Mouse (Mus musculus): Measurements from ENCODE around the gene Tmem233. TPM values are rescaled to one million over a fixed set of nuclear protein-coding genes. Genes with fewer than 3 reads are reported as not detected.

Tmem233 gene
- polyA plus RNA-seq, 1 experiment from 2014 or later = not detected

DNA sequence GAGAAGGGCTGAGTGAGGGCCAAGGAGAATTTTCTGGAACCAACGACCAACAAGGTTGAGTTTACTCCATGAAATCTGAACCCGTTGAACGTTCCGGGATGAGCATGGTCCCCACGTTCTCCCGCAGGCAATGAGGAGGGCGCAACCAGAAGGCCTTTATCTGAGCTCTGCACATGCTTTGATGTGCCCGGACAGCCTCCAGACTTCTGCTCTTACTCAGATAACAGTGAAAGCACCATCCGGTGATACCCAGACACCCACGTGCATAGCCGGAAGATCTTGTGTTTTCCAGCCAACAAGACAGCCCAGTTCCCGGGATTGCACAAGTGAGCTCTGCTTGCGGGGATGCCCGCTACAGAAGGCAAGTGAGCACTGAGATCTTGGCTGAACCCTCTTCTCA lies 56.5 kb downstream of the Tmem233 start:
- WGBS = 89% methylated on average over 14 of the region's 14 CpGs
- Histone ChIP-seq H3K27ac (replicated peaks) (no peak overlapping the region), H3K4me3 (ENCODE audit: low read depth, low read length) (no peak overlapping the region), H3K4me1 (replicated peaks; ENCODE audit: control insufficient read depth, insufficient read depth) (peaks cover 2% of the 10 kb centered on the region; the same call in 1 of the 2 replicates), H3K36me3 (ENCODE audit: control insufficient read depth, insufficient read depth, low read length) (no peaks in the 10 kb centered on the region), H3K27me3 (ENCODE audit: control insufficient read depth, insufficient read depth, low read length) (no peaks in the 10 kb centered on the region), H3K9me3 (ENCODE audit: control insufficient read depth, low read length) (no peaks in the 10 kb centered on the region), H3K4me2 (replicated peaks; ENCODE audit: low read depth) (no peak overlapping the region), H3K9ac (ENCODE audit: low read length) (no peak overlapping the region)
- DNase-seq (ENCODE audit: low spot score) (no peak), ATAC-seq (ENCODE audit: low FRiP score, low TSS enrichment) (no peak)
- TF ChIP-seq CTCF (IDR thresholded peaks at IDR 0.05; ENCODE audit: low read depth) (no peak), EP300 (optimal IDR thresholded peaks at IDR 0.05) (no peak)

DNA sequence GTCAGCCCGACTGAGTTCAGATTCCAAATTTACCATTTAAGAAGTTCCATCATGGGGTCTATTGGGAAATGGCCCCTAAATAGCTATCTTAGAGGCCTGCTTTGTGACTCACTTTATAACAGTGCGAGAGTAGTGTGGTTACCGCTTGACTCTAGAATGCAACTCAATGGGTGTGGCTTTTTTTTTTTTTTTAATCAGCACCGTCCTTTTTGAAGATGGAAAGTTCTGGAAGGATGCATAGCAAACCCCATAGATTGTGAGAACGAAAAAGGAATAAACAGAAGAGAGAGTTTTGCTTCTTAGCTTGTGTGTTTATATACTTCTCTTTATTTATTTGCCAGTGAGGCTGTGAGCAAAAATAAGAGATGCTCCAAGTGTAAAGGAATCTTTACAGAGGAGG lies 56.9 kb downstream of the Tmem233 start:
- Histone ChIP-seq H3K4me3 (ENCODE audit: low read depth, low read length) (no peak overlapping the region), H3K4me1 (replicated peaks; ENCODE audit: control insufficient read depth, insufficient read depth) (peaks cover 2% of the 10 kb centered on the region; the same call in 1 of the 2 replicates), H3K27ac (replicated peaks) (no peak overlapping the region), H3K27me3 (ENCODE audit: control insufficient read depth, insufficient read depth, low read length) (no peaks in the 10 kb centered on the region), H3K9ac (ENCODE audit: low read length) (no peak overlapping the region), H3K4me2 (replicated peaks; ENCODE audit: low read depth) (no peak overlapping the region), H3K36me3 (ENCODE audit: control insufficient read depth, insufficient read depth, low read length) (no peaks in the 10 kb centered on the region), H3K9me3 (ENCODE audit: control insufficient read depth, low read length) (no peaks in the 10 kb centered on the region)
- TF ChIP-seq CTCF (IDR thresholded peaks at IDR 0.05; ENCODE audit: low read depth) (no peak), EP300 (optimal IDR thresholded peaks at IDR 0.05) (no peak)
- ATAC-seq (ENCODE audit: low FRiP score, low TSS enrichment) = no peak
- WGBS = 83% methylated on average over 5 of the region's 5 CpGs
- DNase-seq (ENCODE audit: low spot score) = no peak

- no peaks in the 10 kb centered on the region for H3K27me3 ChIP-seq (ENCODE audit: control insufficient read depth, insufficient read depth, low read length)
- H3K9me3 ChIP-seq (ENCODE audit: control insufficient read depth, low read length) = no peaks in the 10 kb centered on the region
- H3K36me3 ChIP-seq (ENCODE audit: control insufficient read depth, insufficient read depth, low read length) = peaks cover 13% of the 10 kb centered on the region
- H3K9ac ChIP-seq (ENCODE audit: low read length) = peak within 1 kb of the TSS; percentile 85
- DNase-seq (ENCODE audit: low spot score) = peak; percentile 94
- TF ChIP-seq CTCF (IDR thresholded peaks at IDR 0.05; ENCODE audit: low read depth) (peak; percentile 78), EP300 (optimal IDR thresholded peaks at IDR 0.05) (no peak)
- peak; percentile 94 for ATAC-seq (ENCODE audit: low FRiP score, low TSS enrichment)
- H3K4me1 ChIP-seq (replicated peaks; ENCODE audit: control insufficient read depth, insufficient read depth) = peaks cover 2% of the 10 kb centered on the region; the same call in 1 of the 2 replicates
- H3K27ac ChIP-seq (replicated peaks) = peak within 1 kb of the TSS; percentile 84
- H3K4me2 ChIP-seq (replicated peaks; ENCODE audit: low read depth) = peak within 1 kb of the TSS; percentile 90
- WGBS = under 1% methylated on average over 46 of the region's 46 CpGs
- H3K4me3 ChIP-seq (ENCODE audit: low read depth, low read length) = peak within 1 kb of the TSS; percentile 81
Measured at GRCm38 (mm10) chr5:116024327-116024739, 58.7 kb downstream of the Tmem233 start, which contains the start of gene Prkab1. Gene Prkab1 (minus strand): TSS chr5:116024508.

DNA sequence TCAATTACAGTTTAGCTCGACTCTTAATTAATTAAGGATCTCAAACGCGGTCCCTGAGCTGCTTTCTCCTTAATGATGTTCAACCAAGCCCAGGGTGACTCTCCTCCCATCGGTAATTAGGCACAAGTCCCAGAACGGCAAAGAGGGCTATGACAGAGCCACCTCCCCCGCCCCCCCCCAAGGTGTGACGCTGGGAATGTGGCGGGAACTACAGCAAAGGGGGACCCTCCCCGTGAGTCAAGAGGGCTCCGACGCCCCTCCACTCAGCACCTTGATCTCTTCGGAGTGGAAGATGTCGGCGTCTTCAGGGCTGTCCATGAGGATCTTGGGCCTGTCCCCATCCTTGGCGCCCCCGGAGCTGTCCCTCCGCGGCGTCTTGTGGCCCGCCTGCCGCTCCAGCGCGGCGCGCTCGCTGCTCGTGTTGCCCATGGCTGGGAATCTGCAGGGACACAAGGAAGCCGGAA lies 59.2 kb downstream of the Tmem233 start:
- TF ChIP-seq EP300 (optimal IDR thresholded peaks at IDR 0.05) = no peak
- no peak for TF ChIP-seq CTCF (IDR thresholded peaks at IDR 0.05; ENCODE audit: low read depth)
- H3K27me3 ChIP-seq (ENCODE audit: control insufficient read depth, insufficient read depth, low read length) = no peaks in the 10 kb centered on the region
- no peak for DNase-seq (ENCODE audit: low spot score)

GRCm38 (mm10) chr5:116023251-116023661 lies 59.8 kb downstream of the Tmem233 start:
- H3K36me3 ChIP-seq (ENCODE audit: control insufficient read depth, insufficient read depth, low read length) = peaks cover 19% of the 10 kb centered on the region
- peak overlapping the region; percentile 85 for H3K9ac ChIP-seq (ENCODE audit: low read length)
- ATAC-seq (ENCODE audit: low FRiP score, low TSS enrichment) (peak; percentile 10; the same call in 1 of the 2 replicates), DNase-seq (ENCODE audit: low spot score) (peak; percentile 44)
- H3K4me3 ChIP-seq (ENCODE audit: low read depth, low read length) = peak overlapping the region; percentile 81
- H3K27ac ChIP-seq (replicated peaks) = peak overlapping the region; percentile 84
- WGBS = 10% methylated on average over 8 of the region's 8 CpGs
- no peaks in the 10 kb centered on the region for H3K27me3 ChIP-seq (ENCODE audit: control insufficient read depth, insufficient read depth, low read length)
- no peak for TF ChIP-seq CTCF (IDR thresholded peaks at IDR 0.05; ENCODE audit: low read depth)
- TF ChIP-seq EP300 (optimal IDR thresholded peaks at IDR 0.05) = no peak
- peak overlapping the region; percentile 90 for H3K4me2 ChIP-seq (replicated peaks; ENCODE audit: low read depth)
- no peaks in the 10 kb centered on the region for H3K9me3 ChIP-seq (ENCODE audit: control insufficient read depth, low read length)
- peaks cover 2% of the 10 kb centered on the region; the same call in 1 of the 2 replicates for H3K4me1 ChIP-seq (replicated peaks; ENCODE audit: control insufficient read depth, insufficient read depth)

More for the DNA sequence above, 59.2 kb downstream of the Tmem233 start:
- Histone ChIP-seq H3K9me3 (ENCODE audit: control insufficient read depth, low read length) (no peaks in the 10 kb centered on the region), H3K27ac (replicated peaks) (peak overlapping the region; percentile 84), H3K36me3 (ENCODE audit: control insufficient read depth, insufficient read depth, low read length) (peaks cover 17% of the 10 kb centered on the region), H3K9ac (ENCODE audit: low read length) (peak overlapping the region; percentile 85), H3K4me1 (replicated peaks; ENCODE audit: control insufficient read depth, insufficient read depth) (peaks cover 2% of the 10 kb centered on the region; the same call in 1 of the 2 replicates), H3K4me3 (ENCODE audit: low read depth, low read length) (peak overlapping the region; percentile 81), H3K4me2 (replicated peaks; ENCODE audit: low read depth) (peak overlapping the region; percentile 90)
- peak; percentile 28 for ATAC-seq (ENCODE audit: low FRiP score, low TSS enrichment)
- WGBS = 1% methylated on average over 27 of the region's 28 CpGs

GRCm38 (mm10) chr5:116022658-116023200 lies 60.3 kb downstream of the Tmem233 start:
- Histone ChIP-seq H3K36me3 (ENCODE audit: control insufficient read depth, insufficient read depth, low read length) (peaks cover 24% of the 10 kb centered on the region), H3K4me3 (ENCODE audit: low read depth, low read length) (peak overlapping the region; percentile 81), H3K27me3 (ENCODE audit: control insufficient read depth, insufficient read depth, low read length) (no peaks in the 10 kb centered on the region), H3K9ac (ENCODE audit: low read length) (peak overlapping the region; percentile 85), H3K4me2 (replicated peaks; ENCODE audit: low read depth) (peak overlapping the region; percentile 90), H3K27ac (replicated peaks) (peak overlapping the region; percentile 84), H3K4me1 (replicated peaks; ENCODE audit: control insufficient read depth, insufficient read depth) (peaks cover 2% of the 10 kb centered on the region; the same call in 1 of the 2 replicates), H3K9me3 (ENCODE audit: control insufficient read depth, low read length) (no peaks in the 10 kb centered on the region)
- 45% methylated on average over 7 of the region's 7 CpGs for WGBS
- ATAC-seq (ENCODE audit: low FRiP score, low TSS enrichment) (peak; percentile 80), DNase-seq (ENCODE audit: low spot score) (peak; percentile 61)
- TF ChIP-seq EP300 (optimal IDR thresholded peaks at IDR 0.05) = no peak
- no peak for TF ChIP-seq CTCF (IDR thresholded peaks at IDR 0.05; ENCODE audit: low read depth)

Measured in stomach, postnatal 0 days (tissue).